ENCODE assay signal across 7 mouse cellular contexts in genomic region chr17:56124377-56125275, GRCm38 (mm10). TPM values are rescaled to one million over a fixed set of nuclear protein-coding genes. Genes with fewer than 3 reads are reported as not detected.
DNase-seq lines count a peak whose midpoint lies in the region; ATAC-seq and TF ChIP-seq lines count a peak whose summit lies in the region.

No protein-coding gene starts in this region.

- peaks cover 62% of the 10 kb centered on the region for H3K36me3 ChIP-seq in forebrain, postnatal 0 days (ENCODE audit: insufficient read depth)
- no peaks in the 10 kb centered on the region for H3K36me3 ChIP-seq in splenic B cell, adult 2 months (ENCODE audit: control insufficient read depth, insufficient read depth, low read length, poor library complexity, severe bottlenecking)

- H3K9ac ChIP-seq in forebrain, postnatal 0 days = no peak overlapping the region

- peak overlapping the region; percentile 39 for H3K4me2 ChIP-seq in forebrain, postnatal 0 days (ENCODE audit: low read depth)

- no peak overlapping the region for H3K4me3 ChIP-seq in forebrain, postnatal 0 days (ENCODE audit: low read depth, low read length)

- peak; percentile 14; the same call in 1 of the 2 replicates for ATAC-seq in forebrain, postnatal 0 days

- peaks cover 24% of the 10 kb centered on the region for H3K27me3 ChIP-seq in forebrain, postnatal 0 days (ENCODE audit: insufficient read depth, low read length)
- no peaks in the 10 kb centered on the region for H3K27me3 ChIP-seq in splenic B cell, adult 2 months (ENCODE audit: control insufficient read depth, insufficient read depth, low read length, poor library complexity, severe bottlenecking)

- peak; percentile 76 for TF ChIP-seq CTCF in forebrain, postnatal 0 days (IDR thresholded peaks at IDR 0.05; ENCODE audit: low read depth)

- 15% methylated on average over 59 of the region's 59 CpGs for WGBS in forebrain, postnatal 0 days

- no peaks in the 10 kb centered on the region for H3K4me1 ChIP-seq in forebrain, postnatal 0 days (ENCODE audit: insufficient read depth)

- H3K9me3 ChIP-seq in forebrain, postnatal 0 days (ENCODE audit: low read length) = peaks cover 12% of the 10 kb centered on the region; the same call in 1 of the 2 replicates

- peak; percentile 66 for DNase-seq in urinary bladder, postnatal 25 days (ENCODE audit: low spot score)
- DNase-seq in urinary bladder, postnatal 10 days (ENCODE audit: low spot score) = no peak
- DNase-seq in c-Kit-negative CD71-positive TER-119-positive erythroid progenitor cells, embryonic 14.5 days (ENCODE audit: low read depth, low spot score) = peak; percentile 48
- DNase-seq in forebrain, postnatal 0 days = peak; percentile 59
- peak; percentile 53 for DNase-seq in kidney, adult 9 months
- peak; percentile 60 for DNase-seq in lung, postnatal 10 days
- DNase-seq in splenic B cell, adult 2 months (ENCODE audit: low read depth, low spot score) = peak; percentile 78

- H3K27ac ChIP-seq in forebrain, postnatal 0 days (ENCODE audit: low read depth, low read length) = no peak overlapping the region

RNA-seq across cellular contexts. Expression of gene Lrg1, which starts 2.8 kb away (rescaled TPM):
- not detected in 2 replicates for total RNA-seq in forebrain, postnatal 0 days (2014; rRNA removed)
- 0.33 and 0.46 TPM in 2 replicates for polyA plus RNA-seq in forebrain, postnatal 0 days (2015; fragmentation: Nextera tagmentation; extraction: Ambion mirVana)

RNA-seq across cellular contexts. Expression of gene Plin5, which starts 7.2 kb away (rescaled TPM):
- 2.7 and 3.2 TPM in 2 replicates for total RNA-seq in forebrain, postnatal 0 days (2014; rRNA removed)
- 2.4 and 3.9 TPM in 2 replicates for polyA plus RNA-seq in forebrain, postnatal 0 days (2015; fragmentation: Nextera tagmentation; extraction: Ambion mirVana)

RNA-seq across cellular contexts. Expression of gene Plin4, which starts 15.0 kb away (rescaled TPM):
- 0.08 and 0.52 TPM in 2 replicates for total RNA-seq in forebrain, postnatal 0 days (2014; rRNA removed)
- 0.02 TPM in 1 of 2 replicates, not detected in the other for polyA plus RNA-seq in forebrain, postnatal 0 days (2015; fragmentation: Nextera tagmentation; extraction: Ambion mirVana)

RNA-seq across cellular contexts. Expression of gene Sema6b, which starts 15.5 kb away (rescaled TPM):
- total RNA-seq in forebrain, postnatal 0 days (2014; rRNA removed) = 71.0 and 76.4 TPM in 2 replicates
- 15.6 and 18.1 TPM in 2 replicates for polyA plus RNA-seq in forebrain, postnatal 0 days (2015; fragmentation: Nextera tagmentation; extraction: Ambion mirVana)

RNA-seq across cellular contexts. Expression of gene Tnfaip8l1, which starts 37.7 kb away (rescaled TPM):
- 11.0 and 12.8 TPM in 2 replicates for total RNA-seq in forebrain, postnatal 0 days (2014; rRNA removed)
- 8.6 TPM in 2 replicates for polyA plus RNA-seq in forebrain, postnatal 0 days (2015; fragmentation: Nextera tagmentation; extraction: Ambion mirVana)
